Mouse (Mus musculus): ENCODE results near the gene Tkt. TPM values are rescaled to one million over a fixed set of nuclear protein-coding genes. Genes with fewer than 3 reads are reported as not detected.
A peak's percentile ranks its signal among the peaks of the same experiment; 100 is the strongest.

The Tkt gene
- polyA plus RNA-seq, 1 experiment, result 143 TPM

DNA sequence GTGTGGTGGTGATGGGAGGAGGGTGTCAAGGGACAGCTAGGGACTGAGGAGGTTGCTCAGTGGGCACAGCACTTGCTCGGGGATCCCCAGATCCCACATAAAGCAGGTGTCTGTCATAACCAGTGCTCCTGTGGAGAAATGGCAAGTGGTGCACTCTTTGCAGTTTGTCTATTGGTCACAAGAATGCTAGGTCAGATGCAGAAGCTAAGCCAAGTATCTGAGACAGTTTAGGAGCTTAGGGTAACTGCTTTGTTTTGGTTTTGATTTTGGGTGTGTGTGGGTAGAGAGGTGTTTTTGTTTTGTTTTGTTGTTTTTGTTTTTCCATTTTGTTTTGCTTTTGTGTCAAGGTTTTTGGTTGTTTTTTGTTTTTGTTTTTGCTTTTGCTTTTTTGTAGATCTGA lies 33.1 kb downstream of the Tkt start:
- no peak for DNase-seq (ENCODE audit: extremely low spot score in 1 of 2, low spot score in 1 of 2)

DNA sequence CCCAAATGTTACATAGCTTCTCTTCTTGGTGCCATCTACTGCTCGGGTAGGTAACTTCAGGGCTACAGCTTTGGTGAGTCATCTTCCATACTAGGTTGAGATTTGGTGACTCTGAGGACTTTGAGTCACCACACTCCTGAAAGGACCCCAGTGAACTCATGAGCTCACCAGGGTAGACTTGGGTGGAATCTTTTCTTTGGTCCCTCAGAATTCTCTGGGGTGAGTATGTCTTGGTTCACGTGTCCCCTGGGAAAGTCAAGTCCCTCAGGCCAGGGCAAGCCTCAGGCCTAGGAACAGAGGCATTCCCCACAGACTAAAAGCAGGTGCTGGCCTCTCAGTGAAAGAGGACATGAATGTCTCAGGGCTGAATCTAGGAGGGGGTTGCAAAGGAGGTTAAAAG lies 35.9 kb downstream of the Tkt start:
- DNase-seq (ENCODE audit: extremely low spot score in 1 of 2, low spot score in 1 of 2), result no peak

GRCm38 (mm10) chr14:30584497-30585251 lies 36.5 kb downstream of the Tkt start:
- DNase-seq (ENCODE audit: extremely low spot score in 1 of 2, low spot score in 1 of 2), result no peak

GRCm38 (mm10) chr14:30585323-30585722 lies 37.2 kb downstream of the Tkt start:
- no peak for DNase-seq (ENCODE audit: extremely low spot score in 1 of 2, low spot score in 1 of 2)

GRCm38 (mm10) chr14:30586780-30587461 lies 38.8 kb downstream of the Tkt start:
- no peak for DNase-seq (ENCODE audit: extremely low spot score in 1 of 2, low spot score in 1 of 2)

- no peak for DNase-seq (ENCODE audit: extremely low spot score in 1 of 2, low spot score in 1 of 2)
These were observed 42.0 kb downstream of the Tkt start for GRCm38 (mm10) chr14:30590041-30590645.

DNA sequence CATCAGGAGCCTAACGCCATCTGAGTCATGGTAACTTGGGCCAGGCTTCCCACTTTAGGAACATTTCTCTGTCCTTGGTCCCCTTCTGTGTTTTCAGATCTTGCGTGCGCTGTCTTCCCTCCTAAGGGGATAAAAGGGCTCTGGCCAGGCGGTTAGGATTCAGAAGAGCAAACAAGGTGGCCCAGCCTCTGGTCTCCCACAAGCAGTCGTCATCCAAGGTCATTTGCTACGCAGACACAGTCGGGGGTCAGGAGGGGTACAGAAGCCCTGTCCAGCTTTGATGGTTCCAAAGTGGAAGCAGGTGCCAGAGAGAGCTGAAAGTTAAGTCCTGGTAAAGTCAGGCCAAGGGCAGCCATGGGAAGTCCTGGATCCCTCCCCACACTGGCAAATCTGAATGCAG lies 42.8 kb downstream of the Tkt start:
- DNase-seq (ENCODE audit: extremely low spot score in 1 of 2, low spot score in 1 of 2), result no peak

GRCm38 (mm10) chr14:30591417-30591816 lies 43.3 kb downstream of the Tkt start:
- peak in 1 of 2 experiments; percentile 80 for DNase-seq (ENCODE audit: extremely low spot score in 1 of 2, low spot score in 1 of 2)

DNA sequence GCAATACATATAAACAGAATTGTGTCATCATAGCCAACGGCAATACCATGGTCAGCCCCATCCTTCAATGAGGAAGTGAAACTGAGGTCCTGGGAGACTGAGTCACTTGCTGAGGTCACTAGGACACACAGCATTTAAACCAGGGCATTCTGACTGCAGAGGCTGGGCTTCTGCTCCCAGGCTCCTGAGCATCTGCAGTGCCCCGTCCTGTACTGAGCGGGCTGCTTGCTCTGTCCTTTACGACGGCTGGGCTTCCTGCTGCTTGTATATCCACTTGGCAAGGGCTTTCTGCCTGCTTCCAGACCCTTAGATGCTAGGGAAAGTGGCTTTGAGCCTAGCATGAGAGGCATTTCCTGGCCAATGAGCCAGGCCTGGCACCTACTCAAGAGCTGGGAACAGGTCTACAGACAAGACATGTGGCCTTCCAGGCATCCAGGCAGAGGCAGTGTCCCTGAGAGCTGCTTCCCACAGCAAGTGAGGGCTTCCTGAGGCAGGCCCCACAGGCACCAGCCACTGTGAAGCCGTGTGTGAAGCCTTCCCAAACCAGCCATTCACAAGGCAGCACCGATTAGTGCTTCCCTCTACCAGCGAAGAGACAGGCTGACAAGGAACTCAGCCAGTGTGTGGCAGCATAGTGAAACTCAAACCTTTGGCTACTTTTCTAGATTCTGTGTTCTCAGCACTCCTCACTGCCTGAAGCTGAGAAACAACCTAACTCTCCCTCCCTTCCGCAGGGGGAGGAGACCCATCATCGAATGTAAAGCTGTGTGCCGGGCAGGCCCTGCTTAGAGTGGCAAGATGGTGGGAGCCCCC lies 45.3 kb downstream of the Tkt start:
- peak in 1 of 2 experiments; percentile 61 for DNase-seq (ENCODE audit: extremely low spot score in 1 of 2, low spot score in 1 of 2)

DNA sequence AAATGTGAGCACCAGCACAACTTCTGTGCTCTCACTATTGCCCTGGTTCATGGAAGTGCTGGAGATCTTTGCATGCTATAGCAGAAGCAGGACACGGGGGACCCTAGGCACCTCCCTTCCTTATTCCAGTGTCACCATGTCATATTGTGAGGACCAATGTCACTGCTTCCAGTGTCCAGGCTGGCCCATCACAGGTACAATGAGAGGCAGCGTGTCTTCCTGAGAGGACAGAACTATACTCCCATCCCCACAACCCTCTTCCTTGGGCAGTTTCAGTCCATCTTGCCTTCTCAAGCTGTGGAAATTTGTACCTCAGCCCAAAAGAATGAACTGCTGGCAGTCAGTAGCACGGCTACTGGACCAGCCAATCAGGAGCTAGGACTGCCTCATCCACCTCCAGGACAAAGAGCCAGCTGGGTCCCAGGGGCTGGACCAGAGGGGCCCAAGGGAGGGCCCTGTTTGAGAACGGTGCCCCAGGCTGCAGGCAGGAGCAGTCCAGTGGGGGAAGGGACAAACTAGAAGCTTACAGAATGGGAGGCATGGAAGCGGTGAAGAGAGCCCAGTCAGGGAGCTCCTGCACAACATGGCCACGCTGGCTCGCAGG lies 46.0 kb downstream of the Tkt start:
- DNase-seq (ENCODE audit: extremely low spot score in 1 of 2, low spot score in 1 of 2), result no peak

- no peak for DNase-seq (ENCODE audit: extremely low spot score in 1 of 2, low spot score in 1 of 2)
These were observed 47.6 kb downstream of the Tkt start for GRCm38 (mm10) chr14:30595576-30596313.

DNA sequence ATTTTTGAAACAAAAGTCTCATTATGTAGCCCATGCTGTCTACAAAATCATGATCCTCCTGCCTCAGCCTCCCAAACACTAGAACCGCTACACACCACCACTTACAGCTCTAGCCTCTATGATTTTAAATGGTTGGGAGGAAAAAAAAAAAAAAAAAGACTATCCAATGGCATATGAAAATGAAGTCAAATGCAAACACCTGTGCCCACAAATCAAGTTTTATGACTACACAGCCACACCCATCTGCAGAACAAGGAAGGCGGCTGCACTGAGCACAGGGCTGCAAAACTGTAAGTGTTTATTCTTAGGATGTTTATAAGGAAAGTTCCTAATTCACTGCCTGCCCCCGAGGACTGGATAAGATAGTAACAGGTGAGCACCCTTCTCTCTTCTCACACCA lies 48.2 kb downstream of the Tkt start:
- no peak for DNase-seq (ENCODE audit: extremely low spot score in 1 of 2, low spot score in 1 of 2)

- no peak for DNase-seq (ENCODE audit: extremely low spot score in 1 of 2, low spot score in 1 of 2)
These were observed 49.0 kb downstream of the Tkt start for GRCm38 (mm10) chr14:30597142-30597541.

DNA sequence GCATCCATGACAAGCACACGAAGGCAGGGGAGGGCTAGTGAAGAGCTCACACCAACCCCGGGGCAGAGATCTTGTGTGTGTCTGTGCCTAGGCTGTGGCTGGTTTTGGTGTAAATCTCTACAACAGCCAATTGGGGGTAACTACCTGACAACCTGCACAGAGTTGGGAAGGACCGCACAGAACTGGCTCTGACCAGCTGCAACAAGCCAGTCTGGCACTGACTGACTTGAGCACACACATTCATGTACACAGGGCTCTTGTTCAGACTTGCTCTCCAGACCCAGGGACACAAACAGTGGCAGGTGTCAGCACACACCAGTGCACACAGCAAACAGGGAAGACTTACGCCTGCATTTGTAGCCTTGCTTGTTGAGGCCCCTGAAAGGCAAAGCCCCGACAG lies 58.7 kb downstream of the Tkt start:
- DNase-seq (ENCODE audit: extremely low spot score in 1 of 2, low spot score in 1 of 2), result no peak

GRCm38 (mm10) chr14:30607696-30608095 lies 59.5 kb downstream of the Tkt start:
- no peak for DNase-seq (ENCODE audit: extremely low spot score in 1 of 2, low spot score in 1 of 2)

GRCm38 (mm10) chr14:30608176-30608575 lies 60.0 kb downstream of the Tkt start:
- no peak for DNase-seq (ENCODE audit: extremely low spot score in 1 of 2, low spot score in 1 of 2)

DNA sequence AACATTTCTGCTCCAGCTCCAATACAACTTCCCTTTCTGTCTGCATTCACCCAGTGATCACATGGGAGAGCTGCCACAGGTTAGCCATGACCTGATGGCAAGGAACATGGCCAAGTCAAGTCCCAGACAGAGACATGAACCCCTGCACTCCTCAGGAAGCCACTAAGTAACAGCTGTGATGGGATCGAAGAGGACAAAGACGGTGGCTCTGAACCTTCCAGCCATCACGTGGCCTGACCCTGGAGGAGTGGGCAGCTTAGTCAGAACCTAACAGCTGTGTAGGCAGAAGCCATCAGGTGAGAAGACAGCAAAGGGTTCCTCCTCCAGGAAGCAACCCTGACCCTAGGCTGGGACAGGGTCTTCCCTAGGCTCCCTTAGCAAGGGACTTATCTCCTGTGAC lies 61.3 kb downstream of the Tkt start:
- DNase-seq (ENCODE audit: extremely low spot score in 1 of 2, low spot score in 1 of 2), result no peak

DNA sequence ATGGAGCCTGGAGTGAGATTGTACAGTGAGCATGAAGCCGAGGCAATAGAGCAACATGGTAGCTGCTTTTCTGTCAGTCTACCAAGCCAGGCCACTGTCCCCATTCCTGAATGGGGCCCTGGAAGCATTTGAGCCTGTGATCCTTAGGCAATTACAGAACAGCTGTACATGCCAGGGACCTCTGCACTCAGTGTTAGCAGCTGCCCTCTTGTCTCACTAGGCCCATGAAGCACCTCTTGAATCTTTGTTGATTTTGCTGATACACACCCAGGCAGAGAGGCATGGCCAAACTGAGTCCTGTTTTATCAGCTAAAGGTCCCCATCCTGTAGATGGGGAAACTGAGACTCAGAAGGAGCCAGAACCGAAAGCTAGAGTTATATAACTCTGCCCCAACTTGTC lies 62.1 kb downstream of the Tkt start:
- DNase-seq (ENCODE audit: extremely low spot score in 1 of 2, low spot score in 1 of 2), result no peak

DNA sequence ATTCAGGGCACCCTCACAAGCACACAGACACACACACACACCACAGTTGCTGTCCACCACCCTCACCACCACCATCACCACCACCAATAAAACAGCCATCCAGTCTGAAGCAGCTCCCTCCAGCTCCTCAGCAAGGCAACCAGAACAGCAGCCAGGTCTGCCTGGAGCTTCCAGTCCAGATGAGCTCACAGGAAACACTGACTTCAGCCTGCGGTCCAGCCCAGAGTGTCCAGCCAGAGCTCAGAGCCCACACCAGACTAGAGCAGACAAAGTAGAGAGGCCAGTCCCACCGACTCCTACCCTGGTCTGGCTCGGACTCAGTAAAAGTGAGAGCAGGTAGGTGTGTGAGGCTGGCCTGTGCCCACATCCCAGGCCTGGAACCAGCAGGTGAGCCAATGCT lies 62.8 kb downstream of the Tkt start:
- no peak for DNase-seq (ENCODE audit: extremely low spot score in 1 of 2, low spot score in 1 of 2)

- peak in 1 of 2 experiments; percentile 79 for DNase-seq (ENCODE audit: extremely low spot score in 1 of 2, low spot score in 1 of 2)
These were observed 64.4 kb downstream of the Tkt start for GRCm38 (mm10) chr14:30612523-30612922.
